In the genomic region with DNA sequence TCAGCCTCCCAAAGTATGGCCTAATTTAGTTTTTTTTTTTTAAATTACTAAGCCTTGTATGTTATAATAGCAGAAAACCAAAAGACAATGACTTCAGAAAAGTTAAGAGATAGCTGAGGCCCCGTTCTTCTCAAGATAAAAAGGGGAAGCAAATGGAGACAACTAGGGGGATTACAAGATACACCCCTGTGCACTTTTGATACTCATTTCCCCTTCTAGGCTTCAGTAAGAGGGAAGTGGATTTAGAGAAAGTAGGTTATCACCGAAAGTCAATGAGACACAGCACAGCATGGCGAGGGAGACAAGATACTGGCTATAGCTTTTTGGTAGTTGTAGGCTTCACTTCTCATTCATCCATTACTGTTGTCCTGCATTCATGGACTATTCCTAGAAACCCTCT, we compare ENCODE assay signal across 29 mouse cellular contexts.
DNase-seq lines count a peak whose midpoint lies in the region; ATAC-seq and TF ChIP-seq lines count a peak whose summit lies in the region.
"Had no signal": no experiment of that assay in that cellular context is flagged by ENCODE, and none has a peak within 500 bp of the region (broad histone marks: within the 10 kb centered on the region; RNA-seq: fewer than 3 reads in every experiment).

No protein-coding gene starts in this region.

- no peaks in the 10 kb centered on the region for H3K79me2 ChIP-seq in MEL (ENCODE audit: control insufficient read depth, insufficient read depth, low read length, poor library complexity)

- no peak for TF ChIP-seq POLR2A in MEL (IDR thresholded peaks at IDR 0.05; ENCODE audit: control insufficient read depth in 1 of 2, insufficient read depth in 1 of 2, low read depth in 1 of 2, low read length in 2 of 2, poor library complexity in 1 of 2)

- peak; percentile 86 to 91 for TF ChIP-seq EP300 in MEL (IDR thresholded peaks at IDR 0.05; ENCODE audit: low read depth in 1 of 2, low read length in 2 of 2)

- peaks cover 0 to 13% of the 10 kb centered on the region in 2 experiments; a peak in 2 of 4 replicates for H3K36me3 ChIP-seq in MEL (ENCODE audit: control insufficient read depth in 1 of 2, insufficient read depth in 2 of 2, low read length in 2 of 2)
- H3K36me3 ChIP-seq: embryonic facial prominence, embryonic 13.5 days; embryonic facial prominence, embryonic 15.5 days; forebrain, embryonic 10.5 days; forebrain, embryonic 12.5 days; forebrain, embryonic 15.5 days; G1E had no signal

- ATAC-seq in common myeloid progenitor, adult 5-6 weeks (replicated peaks; ENCODE audit: low read depth, poor library complexity, severe bottlenecking): peak; percentile 90
- ATAC-seq in hematopoietic stem cell, adult 5-6 weeks (replicated peaks in 1 of 2; ENCODE audit: insufficient read depth in 1 of 2, low FRiP score in 2 of 2, low TSS enrichment in 1 of 2, low read depth in 1 of 2, poor library complexity in 2 of 2, severe bottlenecking in 2 of 2): peak; percentile 32 to 56; a peak in 3 of 4 replicates
- peak; percentile 92 for ATAC-seq in megakaryocyte progenitor cell, adult 5-6 weeks (replicated peaks; ENCODE audit: poor library complexity)
- ATAC-seq in monocyte, adult 5-6 weeks (replicated peaks; ENCODE audit: insufficient number of reproducible peaks, low FRiP score, low TSS enrichment, poor library complexity, severe bottlenecking): no peak
- ATAC-seq: activated CD4-positive, CD25-positive, alpha-beta regulatory T cell, adult 4 months; CD4-positive, CD25-positive, alpha-beta regulatory T cell, adult 4 months; forebrain, embryonic 15.5 days; forebrain, postnatal 0 days; Patski had no signal

- peak overlapping the region; percentile 65 for H3K27ac ChIP-seq in MEL (ENCODE audit: control insufficient read depth, low read depth, low read length)
- H3K27ac ChIP-seq: embryonic facial prominence, embryonic 13.5 days; embryonic facial prominence, embryonic 15.5 days; forebrain, embryonic 10.5 days; forebrain, embryonic 12.5 days; forebrain, embryonic 15.5 days had no signal

- DNase-seq in MEL (ENCODE audit: low read depth, low spot score) (peak; percentile 87), adipocyte (ENCODE audit: low spot score) (no peak)
- DNase-seq in lung, postnatal 25 days (ENCODE audit: low spot score): no peak
- DNase-seq in right cerebral cortex, postnatal 25 days: no peak
- DNase-seq: adrenal gland, adult 2 months; adrenal gland, postnatal 10 days; adrenal gland, postnatal 25 days; cerebellum, adult 11-12 months; cerebellum, adult 2 months; cerebellum, adult 9-10 months; cerebellum, postnatal 10 days; cerebellum, postnatal 25 days; embryo, embryonic 11 days; forebrain, postnatal 0 days had no signal

- no peaks in the 10 kb centered on the region for H3K9me3 ChIP-seq in MEL (replicated peaks; ENCODE audit: insufficient read depth, low read length)
- H3K9me3 ChIP-seq: embryonic facial prominence, embryonic 13.5 days; embryonic facial prominence, embryonic 15.5 days; forebrain, embryonic 10.5 days; forebrain, embryonic 12.5 days; forebrain, embryonic 15.5 days; G1E had no signal

- H3K4me1 ChIP-seq in MEL (ENCODE audit: control insufficient read depth in 1 of 2, insufficient read depth in 2 of 2, low read length in 2 of 2): peaks cover 4% of the 10 kb centered on the region in 2 experiments; a peak in 3 of 4 replicates
- H3K4me1 ChIP-seq: embryonic facial prominence, embryonic 13.5 days; embryonic facial prominence, embryonic 15.5 days; forebrain, embryonic 10.5 days; forebrain, embryonic 12.5 days; forebrain, embryonic 15.5 days had no signal

- TF ChIP-seq RAD21 in MEL (IDR thresholded peaks at IDR 0.05; ENCODE audit: low read depth, low read length): no peak

- H3K27me3 ChIP-seq in MEL (ENCODE audit: control insufficient read depth in 1 of 2, insufficient read depth in 2 of 2, low read length in 2 of 2): no peaks in the 10 kb centered on the region
- H3K27me3 ChIP-seq: CH12.LX; embryonic facial prominence, embryonic 13.5 days; embryonic facial prominence, embryonic 15.5 days; forebrain, embryonic 12.5 days; forebrain, embryonic 15.5 days had no signal

- peak overlapping the region in 1 of 2 experiments; percentile 20; a peak in 1 of 4 replicates for H3K4me3 ChIP-seq in MEL (ENCODE audit: control insufficient read depth in 1 of 2, insufficient read depth in 1 of 2, low read depth in 2 of 2, low read length in 2 of 2)
- H3K4me3 ChIP-seq: embryonic facial prominence, embryonic 13.5 days; embryonic facial prominence, embryonic 15.5 days; erythroblast, embryonic 14.5 days; forebrain, embryonic 10.5 days; forebrain, embryonic 12.5 days; forebrain, embryonic 15.5 days had no signal

- peak overlapping the region; percentile 9; the same call in 1 of the 2 replicates for H3K9ac ChIP-seq in MEL (ENCODE audit: control insufficient read depth, low read depth, low read length, poor library complexity, severe bottlenecking)
- H3K9ac ChIP-seq: embryonic facial prominence, embryonic 13.5 days; embryonic facial prominence, embryonic 15.5 days; forebrain, embryonic 12.5 days; forebrain, embryonic 15.5 days; forebrain, postnatal 0 days had no signal

- no peak for TF ChIP-seq CTCF in MEL (IDR thresholded peaks at IDR 0.05 in 2 of 3, conservative IDR thresholded peaks at IDR 0.05 in 1 of 3; ENCODE audit: control insufficient read depth in 1 of 3, insufficient read depth in 1 of 3, low read depth in 2 of 3, low read length in 3 of 3, poor library complexity in 1 of 3, severe bottlenecking in 1 of 3)

TF ChIP-seq in MEL, 35 proteins besides CTCF, POLR2A, EP300 and RAD21:
- no peak; the same call in 1 of the 2 replicates for TF ChIP-seq TAL1 (IDR thresholded peaks at IDR 0.05; ENCODE audit: low read length)
- no peak for TF ChIP-seq ZMIZ1 (IDR thresholded peaks at IDR 0.05; ENCODE audit: low read depth, low read length)
- TF ChIP-seq GATA1 (IDR thresholded peaks at IDR 0.05; ENCODE audit: low read depth, low read length): peak; percentile 75
- TF ChIP-seq MXI1 (IDR thresholded peaks at IDR 0.05; ENCODE audit: low read depth, low read length): 0 out of 2 replicates have a peak, but pooled peaks have one; percentile 42
- peak; percentile 77 for TF ChIP-seq ETS1 (IDR thresholded peaks at IDR 0.05; ENCODE audit: low read depth, low read length)
- TF ChIP-seq BHLHE40 (IDR thresholded peaks at IDR 0.05; ENCODE audit: borderline replicate concordance, low read depth, low read length): no peak
- TF ChIP-seq SMC3 (IDR thresholded peaks at IDR 0.05; ENCODE audit: low read depth, low read length): no peak
- no peak for TF ChIP-seq UBTF (IDR thresholded peaks at IDR 0.05; ENCODE audit: borderline replicate concordance, insufficient read depth, low read depth, low read length)
- no peak for TF ChIP-seq MYB (IDR thresholded peaks at IDR 0.05; ENCODE audit: low read depth, low read length)
- TF ChIP-seq ZNF384 (IDR thresholded peaks at IDR 0.05; ENCODE audit: low read depth, low read length): peak; percentile 67; the same call in 1 of the 2 replicates
- no peak for TF ChIP-seq E2F4 (IDR thresholded peaks at IDR 0.05; ENCODE audit: borderline replicate concordance, low read depth, low read length)
- TF ChIP-seq SIN3A (IDR thresholded peaks at IDR 0.05; ENCODE audit: low read length): peak; percentile 56
- TF ChIP-seq USF2 (IDR thresholded peaks at IDR 0.05; ENCODE audit: borderline replicate concordance in 1 of 2, insufficient read depth in 1 of 2, low read depth in 1 of 2, low read length in 2 of 2): no peak
- TF ChIP-seq POLR2AphosphoS2 (IDR thresholded peaks at IDR 0.05; ENCODE audit: low read length): no peak
- TF ChIP-seq CHD2 (IDR thresholded peaks at IDR 0.05; ENCODE audit: low read length): peak; percentile 29; the same call in 1 of the 2 replicates
- no peak for TF ChIP-seq POLR2AphosphoS5 (IDR thresholded peaks at IDR 0.05; ENCODE audit: borderline replicate concordance, low read depth, low read length)
- TF ChIP-seq MAFK (IDR thresholded peaks at IDR 0.05; ENCODE audit: borderline replicate concordance, low read depth, low read length): no peak
- TF ChIP-seq TCF12 (IDR thresholded peaks at IDR 0.05; ENCODE audit: low read depth, low read length): peak; percentile 81
- TF ChIP-seq MYC (IDR thresholded peaks at IDR 0.05; ENCODE audit: low read depth, low read length): 0 out of 2 replicates have a peak, but pooled peaks have one; percentile 52
- TF ChIP-seq RCOR1 (IDR thresholded peaks at IDR 0.05; ENCODE audit: low read depth, low read length): peak; percentile 57
- TF ChIP-seq ELF1 (IDR thresholded peaks at IDR 0.05; ENCODE audit: low read depth, low read length): 0 out of 2 replicates have a peak, but pooled peaks have one; percentile 12
- no peak for TF ChIP-seq NRF1 (IDR thresholded peaks at IDR 0.05; ENCODE audit: insufficient read depth, low read depth, low read length, poor library complexity, severe bottlenecking)
- no peak for TF ChIP-seq CHD1 (IDR thresholded peaks at IDR 0.05; ENCODE audit: low read depth, low read length)
- 0 out of 2 replicates have a peak, but pooled peaks have one; percentile 25 for TF ChIP-seq TBP (IDR thresholded peaks at IDR 0.05; ENCODE audit: low read depth, low read length)
- peak; percentile 17; the same call in 1 of the 2 replicates for TF ChIP-seq ZKSCAN1 (IDR thresholded peaks at IDR 0.05; ENCODE audit: low read depth, low read length)
- TF ChIP-seq GABPA (IDR thresholded peaks at IDR 0.05; ENCODE audit: low read depth, low read length): no peak; the same call in 1 of the 2 replicates
- TF ChIP-seq ZC3H11A (IDR thresholded peaks at IDR 0.05; ENCODE audit: low read depth, low read length): no peak
- TF ChIP-seq NELFE (IDR thresholded peaks at IDR 0.05; ENCODE audit: low read depth, low read length): no peak
- no peak for TF ChIP-seq KAT2A (conservative IDR thresholded peaks at IDR 0.05; ENCODE audit: low read depth, low read length)
- no peak for TF ChIP-seq JUND (IDR thresholded peaks at IDR 0.05; ENCODE audit: low read depth, low read length)
- no peak for TF ChIP-seq USF1 (IDR thresholded peaks at IDR 0.05; ENCODE audit: low read depth, low read length)
- TF ChIP-seq MAZ (IDR thresholded peaks at IDR 0.05; ENCODE audit: low read depth, low read length): 0 out of 2 replicates have a peak, but pooled peaks have one; percentile 37
- TF ChIP-seq MEF2A (IDR thresholded peaks at IDR 0.05; ENCODE audit: extremely low read depth, insufficient replicate concordance, low read depth, low read length, poor library complexity, severe bottlenecking): no peak
- peak; percentile 45 for TF ChIP-seq MAX (IDR thresholded peaks at IDR 0.05; ENCODE audit: low read length)
- no peak for TF ChIP-seq HCFC1 (IDR thresholded peaks at IDR 0.05; ENCODE audit: low read depth, low read length)
